Mouse (Mus musculus) G1E (cell line): ENCODE measurements around the gene Psmc3. TPM values are rescaled to one million over a fixed set of nuclear protein-coding genes. Genes with fewer than 3 reads are reported as not detected.

Experiments used
- ATAC-seq: 2 replicates; pipeline ENCODE4 v1.8.0; 2016; ENCODE audit warnings: mild to moderate bottlenecking; ENCODE audit not compliant: insufficient number of reproducible peaks, poor library complexity, low FRiP score, severe bottlenecking; ENCODE audit errors: extremely low read depth
- DNase-seq: peaks from one replicate; pipeline ENCODE4 v3.0.0; 2012; ENCODE audit warnings: low spot score
- H3K27me3 ChIP-seq: 2 replicates; pipeline ENCODE4 v1.6.1; 2012; ENCODE audit warnings: mild to moderate bottlenecking, low read length, inconsistent platforms; ENCODE audit not compliant: insufficient read depth
- H3K36me3 ChIP-seq: replicated peaks from 2 replicates; pipeline ENCODE3; 2012; ENCODE audit warnings: mild to moderate bottlenecking, inconsistent platforms
- H3K4me1 ChIP-seq: 2 replicates; pipeline ENCODE4 v1.6.1; 2012; ENCODE audit warnings: low read depth, low read length, inconsistent platforms, mixed read lengths; ENCODE audit not compliant: insufficient read depth
- H3K4me3 ChIP-seq: 2 replicates; pipeline ENCODE4 v1.5.1; 2012; ENCODE audit warnings: low read depth, mild to moderate bottlenecking, inconsistent platforms, low read length, moderate library complexity, mixed read lengths
- H3K9me3 ChIP-seq: replicated peaks from 2 replicates; pipeline ENCODE4 v1.6.1; 2012; ENCODE audit warnings: inconsistent platforms
- CTCF ChIP-seq: IDR thresholded peaks from 2 replicates; pipeline ENCODE4 v1.5.1; 2012; ENCODE audit warnings: low read depth, low read length, inconsistent platforms, mixed read lengths
- GATA1 ChIP-seq: IDR thresholded peaks from 2 replicates; pipeline ENCODE4 v1.6.1; 2012; ENCODE audit warnings: borderline replicate concordance, low read length, inconsistent platforms, mixed read lengths
- GATA2 ChIP-seq: IDR thresholded peaks from 2 replicates; pipeline ENCODE4 v1.6.1; 2012; ENCODE audit warnings: low read depth, low read length, inconsistent platforms, borderline replicate concordance
- POLR2AphosphoS5 ChIP-seq: IDR thresholded peaks from 2 replicates; pipeline ENCODE4 v1.6.1; 2012; ENCODE audit warnings: low read depth, low read length, inconsistent platforms; ENCODE audit not compliant: insufficient replicate concordance
- TAL1 ChIP-seq: conservative IDR thresholded peaks from 2 replicates; pipeline ENCODE4 v1.6.1; 2012; ENCODE audit warnings: low read depth, low read length, inconsistent platforms, mixed read lengths
- polyA plus RNA-seq: library from polyadenylated mRNA; stranded (reverse); fragments of >175 nt; gene quantifications from 2 replicates; pipeline ENCODE4 v1.2.3, GENCODE M21; 2012
- total RNA-seq, 2 experiments: library from RNA; stranded (forward) in 1 of 2; stranded (reverse) in 1 of 2; fragments of 200-1000 nt in 1 of 2; fragments of >200 nt in 1 of 2; fragmentation: Nextera tagmentation in 1 of 2; gene quantifications; 2 replicates each; pipeline ENCODE4 v1.2.3; 2014 to 2017

The Psmc3 gene
- total and polyA plus RNA-seq, 3 experiments: 141 to 280 (median 165) TPM

DNA sequence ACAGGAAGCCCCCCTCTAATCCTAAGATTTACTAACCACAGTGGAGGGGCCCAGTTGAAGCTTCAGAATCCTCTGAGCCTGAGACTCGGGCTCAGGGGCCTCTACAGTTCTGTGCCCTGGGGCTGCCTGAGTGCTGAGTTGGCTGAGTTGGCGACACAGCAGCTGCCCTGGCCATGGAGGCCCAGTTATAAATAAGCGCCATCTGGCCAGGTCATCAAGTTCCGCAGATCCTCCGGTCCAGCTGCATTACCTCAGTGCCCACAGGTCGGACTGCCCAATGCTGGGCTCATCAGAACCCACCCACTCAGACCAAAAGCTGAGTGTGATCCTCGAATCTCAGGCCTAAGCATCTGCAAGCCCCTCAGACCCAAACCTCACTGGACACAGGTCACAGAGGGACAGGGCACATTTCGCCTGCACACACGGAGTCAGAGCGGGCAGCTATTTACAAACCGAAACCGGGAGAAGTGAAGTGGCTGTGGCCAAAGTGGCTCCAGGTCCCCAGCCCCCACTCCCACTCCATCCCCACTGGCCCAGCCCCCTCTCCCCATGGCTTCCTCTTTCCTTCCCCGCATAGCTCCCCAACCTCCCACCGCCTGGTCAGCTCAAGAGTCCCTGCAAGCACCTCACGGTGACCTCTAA is 30.5 kb downstream of the Psmc3 start:
- TF ChIP-seq TAL1 (no peak), CTCF (no peak), GATA1 (no peak), GATA2 (no peak), POLR2AphosphoS5 (no peak)
- H3K9me3 ChIP-seq: no peaks in the 10 kb centered on the region
- ATAC-seq: no peak
- peaks cover 77% of the 10 kb centered on the region for H3K4me1 ChIP-seq
- H3K27me3 ChIP-seq: peaks cover 7% of the 10 kb centered on the region; the same call in 1 of the 2 replicates
- no peak overlapping the region; the same call in 1 of the 2 replicates for H3K4me3 ChIP-seq
- H3K36me3 ChIP-seq: no peaks in the 10 kb centered on the region
- DNase-seq: no peak

DNA sequence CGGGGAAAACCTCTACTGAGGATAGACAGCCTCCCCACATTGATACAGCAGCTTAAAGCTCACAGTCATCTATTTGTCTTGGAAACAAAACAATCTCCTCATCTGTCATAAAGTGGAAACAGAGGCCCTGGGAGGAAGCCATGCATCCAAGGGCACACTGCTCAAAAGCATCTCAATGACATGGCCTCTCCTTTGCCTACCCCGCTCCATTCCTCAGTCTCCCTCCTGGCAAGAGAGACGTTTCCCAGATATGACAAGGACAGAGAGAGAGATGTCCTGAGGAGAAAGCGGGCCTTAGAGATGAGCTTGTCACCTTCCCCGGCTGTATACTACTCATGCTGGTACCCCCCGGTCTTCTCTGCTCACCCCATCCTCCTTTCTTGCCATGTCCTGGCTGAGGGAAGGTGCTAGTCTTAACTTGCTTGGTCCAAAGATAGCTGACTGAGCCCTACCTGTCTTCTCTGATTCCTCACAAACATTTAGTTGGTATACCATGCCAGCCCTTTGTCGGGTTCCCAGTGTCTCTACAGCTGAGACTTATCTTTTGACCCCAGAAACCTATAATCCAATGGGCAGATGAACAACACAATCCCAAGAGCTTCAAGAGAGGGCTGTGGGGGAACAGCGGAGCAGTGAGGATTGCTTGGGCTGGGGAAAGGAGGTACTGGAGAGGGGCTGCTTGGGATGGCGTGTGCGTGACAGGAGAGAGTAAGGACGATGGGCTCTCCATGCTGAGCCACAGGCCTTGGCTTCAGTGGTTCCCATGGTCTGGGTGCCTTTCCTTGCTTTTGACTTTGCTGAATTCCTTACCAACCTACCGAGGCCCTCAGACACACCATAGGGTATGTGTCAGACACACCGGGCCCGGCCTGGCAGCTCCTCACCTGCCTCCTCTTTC is 31.9 kb downstream of the Psmc3 start:
- TF ChIP-seq POLR2AphosphoS5 (no peak), GATA1 (no peak), GATA2 (no peak), TAL1 (no peak), CTCF (no peak)
- ATAC-seq: no peak
- Histone ChIP-seq H3K4me1 (peaks cover 80% of the 10 kb centered on the region), H3K27me3 (peaks cover 7% of the 10 kb centered on the region; the same call in 1 of the 2 replicates), H3K9me3 (no peaks in the 10 kb centered on the region), H3K36me3 (no peaks in the 10 kb centered on the region), H3K4me3 (no peak overlapping the region)
- DNase-seq: no peak

- Histone ChIP-seq H3K36me3 (no peaks in the 10 kb centered on the region), H3K4me1 (peaks cover 81% of the 10 kb centered on the region), H3K9me3 (no peaks in the 10 kb centered on the region), H3K4me3 (no peak overlapping the region), H3K27me3 (peaks cover 7% of the 10 kb centered on the region; the same call in 1 of the 2 replicates)
- no peak for ATAC-seq
- TF ChIP-seq POLR2AphosphoS5: no peak
- no peak for TF ChIP-seq CTCF
- TF ChIP-seq GATA2: no peak
- no peak for TF ChIP-seq TAL1
- TF ChIP-seq GATA1: no peak
- no peak for DNase-seq
Measured at GRCm38 (mm10) chr2:91086392-91087237, 32.8 kb downstream of the Psmc3 start.

DNA sequence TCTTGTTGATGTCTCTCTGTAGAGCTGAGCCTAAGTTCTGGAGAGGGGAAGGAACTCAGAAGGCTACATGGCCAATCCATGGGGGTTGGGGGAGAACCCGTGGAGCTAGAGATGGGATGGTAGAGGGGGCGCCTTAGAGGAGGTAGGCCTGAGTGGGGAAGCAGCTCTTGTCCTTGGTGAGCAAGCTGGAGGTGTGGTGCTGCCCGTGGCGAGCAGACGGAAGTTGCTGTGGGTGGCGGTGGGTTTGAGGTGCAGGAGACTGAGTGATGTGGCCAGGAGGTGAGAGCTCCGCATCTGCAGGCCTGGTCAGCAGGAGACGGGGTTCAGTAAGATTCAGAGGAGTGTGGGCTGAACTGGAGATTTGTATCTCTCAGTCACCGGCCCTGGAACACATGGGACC is 33.6 kb downstream of the Psmc3 start:
- no peaks in the 10 kb centered on the region for H3K9me3 ChIP-seq
- peaks cover 7% of the 10 kb centered on the region; the same call in 1 of the 2 replicates for H3K27me3 ChIP-seq
- no peak overlapping the region for H3K4me3 ChIP-seq
- no peak for ATAC-seq
- H3K36me3 ChIP-seq: no peaks in the 10 kb centered on the region
- TF ChIP-seq TAL1: no peak
- TF ChIP-seq GATA1: no peak
- no peak for TF ChIP-seq GATA2
- no peak for TF ChIP-seq POLR2AphosphoS5
- no peak for TF ChIP-seq CTCF
- peaks cover 80% of the 10 kb centered on the region for H3K4me1 ChIP-seq
- DNase-seq: no peak

- ATAC-seq: no peak
- H3K36me3 ChIP-seq: no peaks in the 10 kb centered on the region
- peaks cover 7% of the 10 kb centered on the region; the same call in 1 of the 2 replicates for H3K27me3 ChIP-seq
- H3K9me3 ChIP-seq: no peaks in the 10 kb centered on the region
- DNase-seq: no peak
- H3K4me1 ChIP-seq: peaks cover 75% of the 10 kb centered on the region
- H3K4me3 ChIP-seq: peak overlapping the region; percentile 37; the same call in 1 of the 2 replicates
- TF ChIP-seq POLR2AphosphoS5 (no peak), GATA1 (no peak), GATA2 (no peak), CTCF (no peak), TAL1 (no peak)
Measured at GRCm38 (mm10) chr2:91088987-91089386, 35.2 kb downstream of the Psmc3 start.

- no peak for ATAC-seq
- peaks cover 67% of the 10 kb centered on the region for H3K4me1 ChIP-seq
- no peaks in the 10 kb centered on the region for H3K9me3 ChIP-seq
- H3K4me3 ChIP-seq: no peak overlapping the region
- no peak for DNase-seq
- TF ChIP-seq POLR2AphosphoS5: no peak
- no peak for TF ChIP-seq GATA1
- no peak for TF ChIP-seq GATA2
- TF ChIP-seq CTCF: no peak
- TF ChIP-seq TAL1: no peak
- peaks cover 7% of the 10 kb centered on the region; the same call in 1 of the 2 replicates for H3K27me3 ChIP-seq
- H3K36me3 ChIP-seq: no peaks in the 10 kb centered on the region
Measured at GRCm38 (mm10) chr2:91090208-91090607, 36.4 kb downstream of the Psmc3 start.
